Mouse (Mus musculus) stomach, embryonic 15.5 days (tissue): ENCODE results near the gene Luzp1. TPM values are rescaled to one million over a fixed set of nuclear protein-coding genes. Genes with fewer than 3 reads are reported as not detected.

Experiments
- ATAC-seq: fragments of 200-750 bp; cut with Nextera tagmentation; 2 replicates; pipeline ENCODE4 v1.8.0; 2017; ENCODE audit warnings: low read depth, moderate number of reproducible peaks, moderate TSS enrichment; ENCODE audit not compliant: insufficient read depth, low FRiP score
- H3K27ac ChIP-seq: fragments of 300-500 bp; sonication (generic); 2 replicates; pipeline ENCODE4 v1.5.1; 2015; ENCODE audit warnings: mild to moderate bottlenecking, inconsistent platforms
- H3K27me3 ChIP-seq: fragments of 300-500 bp; sonication (generic); replicated peaks from 2 replicates; pipeline ENCODE4 v1.6.1; 2015; ENCODE audit warnings: inconsistent platforms
- H3K36me3 ChIP-seq: fragments of 300-500 bp; sonication (generic); 2 replicates; pipeline ENCODE4 v1.6.1; 2015; ENCODE audit warnings: inconsistent platforms
- H3K4me1 ChIP-seq: fragments of 300-500 bp; sonication (generic); 2 replicates; pipeline ENCODE4 v1.6.1; 2015; ENCODE audit warnings: inconsistent platforms
- H3K4me2 ChIP-seq: fragments of 300-500 bp; sonication (generic); 2 replicates; pipeline ENCODE4 v1.6.1; 2015; ENCODE audit warnings: mild to moderate bottlenecking, inconsistent platforms
- H3K4me3 ChIP-seq: fragments of 300-500 bp; sonication (generic); replicated peaks from 2 replicates; pipeline ENCODE4 v1.5.1; 2015; ENCODE audit warnings: inconsistent platforms
- H3K9ac ChIP-seq: fragments of 300-500 bp; sonication (generic); 2 replicates; pipeline ENCODE4 v1.6.1; 2015; ENCODE audit warnings: inconsistent platforms
- H3K9me3 ChIP-seq: fragments of 300-500 bp; sonication (generic); 2 replicates; pipeline ENCODE4 v1.6.1; 2016; ENCODE audit warnings: inconsistent platforms
- WGBS: fragments of 180-500 bp; shearing (Covaris S2); methylation state at CpG from one replicate; pipeline ENCODE4 v1.1.7; 2015; 5-methylcytosine and 5-hydroxymethylcytosine counted together
- polyA plus RNA-seq: library from polyadenylated mRNA; unstranded; fragments of >200 nt; fragmentation: Nextera tagmentation; extraction: Ambion mirVana; gene quantifications from 2 replicates; pipeline ENCODE4 v1.2.1, GENCODE M21; 2015

Luzp1 gene
- polyA plus RNA-seq, 1 experiment from 2014 or later: 110 TPM

- Histone ChIP-seq H3K36me3 (no peaks in the 10 kb centered on the region), H3K4me3 (no peak overlapping the region)
- no peak for ATAC-seq
These were observed 43.3 kb downstream of the Luzp1 start for GRCm38 (mm10) chr4:136512905-136513304.

GRCm38 (mm10) chr4:136518141-136518540 lies 48.6 kb downstream of the Luzp1 start:
- Histone ChIP-seq H3K27me3 (no peaks in the 10 kb centered on the region), H3K4me1 (0 out of 2 replicates have a peak, but pooled peaks cover under 1% of the 10 kb centered on the region), H3K9me3 (no peaks in the 10 kb centered on the region), H3K9ac (no peak overlapping the region), H3K36me3 (no peaks in the 10 kb centered on the region), H3K4me3 (no peak overlapping the region), H3K4me2 (no peak overlapping the region), H3K27ac (no peak overlapping the region)
- 82% methylated on average over 2 of the region's 2 CpGs for WGBS
- ATAC-seq: no peak

More at GRCm38 (mm10) chr4:136512905-136513304, 43.3 kb downstream of the Luzp1 start:
- Histone ChIP-seq H3K4me1 (peaks cover 10% of the 10 kb centered on the region), H3K9me3 (no peaks in the 10 kb centered on the region), H3K27ac (no peak overlapping the region), H3K4me2 (no peak overlapping the region), H3K27me3 (no peaks in the 10 kb centered on the region), H3K9ac (no peak overlapping the region)

DNA sequence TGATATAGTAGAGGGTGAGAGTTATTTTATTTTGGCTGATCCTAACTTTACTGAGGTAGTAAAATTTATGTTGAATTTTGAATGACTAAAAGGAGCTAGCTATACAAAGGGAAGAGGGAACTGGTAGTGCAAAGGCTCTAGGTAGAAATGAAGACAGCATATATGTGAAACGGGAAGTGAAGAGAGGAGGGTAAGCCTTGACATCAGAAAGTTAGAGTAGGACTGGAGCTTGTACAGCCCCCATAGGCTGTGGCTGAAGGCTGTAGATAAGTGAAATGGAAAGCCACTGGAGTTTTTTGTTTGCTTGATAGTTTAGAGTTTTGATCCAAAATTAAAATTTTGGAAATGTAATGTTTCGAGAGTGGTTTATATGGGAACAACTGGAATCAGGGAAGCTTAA lies 49.0 kb downstream of the Luzp1 start:
- H3K27ac ChIP-seq: no peak overlapping the region
- no peak for ATAC-seq
- 83% methylated on average over 2 of the region's 2 CpGs for WGBS
- no peaks in the 10 kb centered on the region for H3K4me1 ChIP-seq
- no peaks in the 10 kb centered on the region for H3K9me3 ChIP-seq
- no peaks in the 10 kb centered on the region for H3K36me3 ChIP-seq
- H3K4me2 ChIP-seq: no peak overlapping the region
- no peaks in the 10 kb centered on the region for H3K27me3 ChIP-seq
- H3K9ac ChIP-seq: no peak overlapping the region
- no peak overlapping the region for H3K4me3 ChIP-seq

- Histone ChIP-seq H3K36me3 (no peaks in the 10 kb centered on the region), H3K9me3 (no peaks in the 10 kb centered on the region)
- no peak for ATAC-seq
These were observed 50.3 kb downstream of the Luzp1 start for GRCm38 (mm10) chr4:136519866-136520265.

GRCm38 (mm10) chr4:136521898-136522297 lies 52.3 kb downstream of the Luzp1 start:
- H3K36me3 ChIP-seq: no peaks in the 10 kb centered on the region
- H3K4me1 ChIP-seq: no peaks in the 10 kb centered on the region
- no peaks in the 10 kb centered on the region for H3K27me3 ChIP-seq
- ATAC-seq: no peak
- no peak overlapping the region for H3K4me3 ChIP-seq
- H3K9ac ChIP-seq: no peak overlapping the region
- H3K27ac ChIP-seq: no peak overlapping the region
- 69% methylated on average over 5 of the region's 5 CpGs for WGBS
- H3K4me2 ChIP-seq: no peak overlapping the region
- H3K9me3 ChIP-seq: no peaks in the 10 kb centered on the region

More at GRCm38 (mm10) chr4:136519866-136520265, 50.3 kb downstream of the Luzp1 start:
- no peak overlapping the region for H3K9ac ChIP-seq
- no peak overlapping the region for H3K27ac ChIP-seq
- no peak overlapping the region for H3K4me3 ChIP-seq
- no peak overlapping the region for H3K4me2 ChIP-seq
- no peaks in the 10 kb centered on the region for H3K27me3 ChIP-seq
- no peaks in the 10 kb centered on the region for H3K4me1 ChIP-seq

DNA sequence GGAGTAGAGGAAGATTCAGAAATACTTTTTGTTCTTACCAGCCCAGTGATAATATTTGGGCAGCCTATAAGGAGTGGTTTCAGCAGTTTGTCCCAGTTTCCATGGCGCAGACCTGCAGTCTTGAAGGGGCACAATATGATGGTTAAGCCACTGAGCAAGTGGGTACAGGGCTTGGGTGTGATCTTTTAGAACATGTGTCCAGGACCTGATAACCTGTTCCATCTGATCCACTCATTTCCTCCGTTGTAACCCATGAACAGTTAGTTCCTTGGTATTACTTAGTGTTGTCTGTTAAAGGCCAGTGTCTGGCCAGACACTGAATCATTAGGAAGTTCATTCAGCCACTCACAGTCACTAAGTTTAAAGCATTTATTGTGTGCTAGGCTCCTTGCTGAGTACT lies 54.7 kb downstream of the Luzp1 start:
- Histone ChIP-seq H3K4me3 (no peak overlapping the region), H3K27me3 (no peaks in the 10 kb centered on the region), H3K36me3 (no peaks in the 10 kb centered on the region), H3K9me3 (no peaks in the 10 kb centered on the region), H3K4me2 (no peak overlapping the region), H3K9ac (no peak overlapping the region), H3K27ac (no peak overlapping the region), H3K4me1 (no peaks in the 10 kb centered on the region)
- whole genome bisulfite sequencing: 84% methylated on average over 2 of the region's 2 CpGs
- no peak for ATAC-seq

DNA sequence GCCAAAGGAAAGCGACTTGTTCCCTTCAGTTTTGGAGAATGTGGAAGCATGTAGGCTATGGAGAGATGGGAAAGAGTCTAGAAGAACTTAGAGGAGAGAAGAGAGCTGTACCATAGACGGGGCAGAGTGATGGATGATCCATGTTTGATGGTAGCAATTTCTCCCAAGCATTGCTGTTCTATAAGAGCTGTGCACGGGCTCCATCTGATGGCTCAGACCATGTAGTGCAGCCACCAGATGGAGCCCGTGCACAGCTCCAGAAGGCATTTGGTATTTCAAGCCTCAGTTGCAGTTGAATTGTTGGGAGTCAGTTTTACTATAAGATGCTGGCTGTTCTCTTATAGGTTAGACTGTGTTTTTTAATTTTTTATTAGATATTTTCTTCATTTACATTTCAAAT lies 56.9 kb downstream of the Luzp1 start:
- WGBS: 14% methylated on average over 4 of the region's 4 CpGs

GRCm38 (mm10) chr4:136545151-136545550 lies 75.6 kb downstream of the Luzp1 start:
- Histone ChIP-seq H3K36me3 (peaks cover 47% of the 10 kb centered on the region), H3K4me1 (no peaks in the 10 kb centered on the region), H3K9me3 (no peaks in the 10 kb centered on the region), H3K27me3 (no peaks in the 10 kb centered on the region), H3K27ac (no peak overlapping the region), H3K4me3 (no peak overlapping the region), H3K4me2 (no peak overlapping the region), H3K9ac (no peak overlapping the region)
- 74% methylated on average over 3 of the region's 3 CpGs for WGBS
- ATAC-seq: no peak

More for the DNA sequence above, 56.9 kb downstream of the Luzp1 start:
- no peaks in the 10 kb centered on the region for H3K27me3 ChIP-seq
- no peak overlapping the region for H3K9ac ChIP-seq
- H3K27ac ChIP-seq: no peak overlapping the region
- no peaks in the 10 kb centered on the region for H3K9me3 ChIP-seq
- H3K4me1 ChIP-seq: no peaks in the 10 kb centered on the region
- H3K4me2 ChIP-seq: no peak overlapping the region
- ATAC-seq: no peak
- no peaks in the 10 kb centered on the region for H3K36me3 ChIP-seq
- H3K4me3 ChIP-seq: no peak overlapping the region

DNA sequence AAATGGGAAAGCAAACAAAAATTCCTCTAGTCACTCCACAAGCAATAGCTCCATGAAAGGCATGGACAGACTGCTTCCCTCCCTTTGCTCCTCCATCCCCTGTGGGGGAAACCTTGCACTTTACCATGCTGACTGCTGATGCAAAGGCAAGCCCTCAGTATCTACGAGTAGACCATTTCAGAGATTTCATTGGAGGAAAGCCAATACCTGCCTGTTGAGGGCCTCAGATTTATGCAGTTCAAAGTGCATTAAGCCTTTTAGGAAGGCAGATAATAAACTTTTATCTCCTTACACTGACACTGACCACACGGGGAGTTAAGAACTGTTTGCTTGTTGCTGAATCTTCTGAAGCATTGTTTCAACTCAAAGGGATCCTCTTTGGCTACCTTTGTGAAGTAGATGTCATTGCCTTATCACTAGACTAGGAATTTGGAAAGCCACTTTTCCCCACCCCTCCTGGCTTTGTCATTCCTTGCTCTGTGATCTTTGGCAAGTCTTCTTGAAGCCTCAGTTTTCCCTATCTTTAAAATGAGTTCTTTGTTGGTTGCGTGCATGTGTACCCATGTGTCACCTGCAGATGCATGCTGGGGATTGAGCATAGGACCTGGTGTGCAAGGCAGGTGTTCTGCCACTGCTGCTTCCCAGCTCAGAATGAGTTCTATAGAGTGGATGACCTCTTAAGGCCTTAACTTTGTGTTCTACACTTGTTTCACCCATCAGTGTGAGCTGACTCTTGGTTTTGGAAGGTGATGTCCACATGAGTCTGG lies 76.9 kb downstream of the Luzp1 start:
- peaks cover 46% of the 10 kb centered on the region for H3K36me3 ChIP-seq
- no peak overlapping the region; the same call in 1 of the 2 replicates for H3K27ac ChIP-seq
- ATAC-seq: no peak

DNA sequence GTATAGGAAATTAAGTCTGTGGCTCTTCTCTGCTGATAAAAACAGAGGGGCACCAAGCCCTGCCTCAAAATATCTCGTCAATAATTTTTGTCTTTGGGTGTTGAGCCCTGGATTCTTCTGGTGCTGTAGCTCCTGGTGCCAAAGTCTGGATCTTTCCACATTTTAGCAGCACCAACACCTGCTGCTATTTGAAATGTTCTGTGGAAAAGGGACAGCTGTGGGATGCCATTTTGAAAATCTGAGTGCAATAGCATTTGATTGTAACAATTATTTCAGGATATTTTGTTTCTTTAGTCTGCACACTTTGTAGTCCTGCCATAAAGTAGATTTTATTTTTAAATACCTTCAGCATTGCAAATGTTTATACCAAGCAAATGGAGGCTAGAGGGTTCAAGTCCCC lies 78.2 kb downstream of the Luzp1 start:
- Histone ChIP-seq H3K36me3 (peaks cover 40% of the 10 kb centered on the region), H3K9me3 (no peaks in the 10 kb centered on the region), H3K27ac (no peak overlapping the region), H3K9ac (no peak overlapping the region), H3K4me1 (no peaks in the 10 kb centered on the region), H3K27me3 (no peaks in the 10 kb centered on the region), H3K4me3 (no peak overlapping the region), H3K4me2 (no peak overlapping the region)
- no peak for ATAC-seq
- WGBS: 86% methylated on average over 1 of the region's 1 CpGs

More for the DNA sequence above, 76.9 kb downstream of the Luzp1 start:
- Histone ChIP-seq H3K4me2 (no peak overlapping the region), H3K27me3 (no peaks in the 10 kb centered on the region), H3K9ac (no peak overlapping the region), H3K4me1 (no peaks in the 10 kb centered on the region), H3K9me3 (no peaks in the 10 kb centered on the region), H3K4me3 (no peak overlapping the region)
- 55% methylated on average over 3 of the region's 3 CpGs for WGBS

GRCm38 (mm10) chr4:136548381-136548801 lies 78.8 kb downstream of the Luzp1 start:
- Histone ChIP-seq H3K4me1 (no peaks in the 10 kb centered on the region), H3K27ac (0 out of 2 replicates have a peak overlapping the region, but pooled peaks have one; percentile 3), H3K4me2 (no peak overlapping the region), H3K9me3 (no peaks in the 10 kb centered on the region), H3K27me3 (no peaks in the 10 kb centered on the region), H3K4me3 (no peak overlapping the region), H3K9ac (no peak overlapping the region), H3K36me3 (peaks cover 37% of the 10 kb centered on the region)
- WGBS: 78% methylated on average over 1 of the region's 1 CpGs
- ATAC-seq: no peak

- no peaks in the 10 kb centered on the region for H3K27me3 ChIP-seq
- no peaks in the 10 kb centered on the region for H3K9me3 ChIP-seq
- H3K9ac ChIP-seq: no peak overlapping the region
- 71% methylated on average over 1 of the region's 1 CpGs for WGBS
- H3K27ac ChIP-seq: no peak overlapping the region
- no peak overlapping the region for H3K4me3 ChIP-seq
- no peaks in the 10 kb centered on the region for H3K4me1 ChIP-seq
- peaks cover 35% of the 10 kb centered on the region for H3K36me3 ChIP-seq
- no peak overlapping the region for H3K4me2 ChIP-seq
- ATAC-seq: no peak
These were observed 83.5 kb downstream of the Luzp1 start for GRCm38 (mm10) chr4:136553108-136553507.
